Mouse (Mus musculus): Measurements from ENCODE around the gene Retnlg. TPM values are rescaled to one million over a fixed set of nuclear protein-coding genes. Genes with fewer than 3 reads are reported as not detected.
"Not testable (repeated sequence)": the region's sequence is repeated elsewhere in the genome, so short reads cannot be mapped to it uniquely, and the experiment has no call there.

Gene Retnlg
- 0.92 and 1.8 TPM in 2 replicates for polyA plus RNA-seq (2015; fragmentation: Nextera tagmentation; extraction: Ambion mirVana)

DNA sequence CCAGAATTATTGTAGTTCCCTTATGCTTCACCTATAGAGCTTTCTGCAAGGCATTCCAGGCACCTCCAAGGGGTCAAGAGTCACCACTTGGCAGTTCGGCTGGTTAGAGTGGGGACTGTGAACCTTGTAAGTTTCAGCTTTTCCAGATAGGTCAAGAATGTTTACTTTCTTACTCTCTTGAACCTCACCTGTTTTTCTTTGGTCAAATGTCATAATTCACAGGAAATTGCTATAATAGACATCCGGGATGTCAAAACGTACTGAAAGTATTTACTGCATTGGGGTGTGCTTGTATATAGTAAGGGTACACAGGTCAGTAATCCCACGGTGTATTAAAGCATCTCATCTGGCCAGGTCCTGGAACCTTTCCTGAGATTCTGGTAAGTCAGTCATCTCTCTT is at the start of gene Retnlg:
Gene Retnlg (plus strand): TSS at position 301 of the 400 bp plus-strand sequence.
- H3K27me3 ChIP-seq, result no peaks in the 10 kb centered on the region
- H3K4me2 ChIP-seq (replicated peaks), result no peak within 1 kb of the TSS
- WGBS, result 73% methylated on average over 4 of the region's 4 CpGs
- ATAC-seq (ENCODE audit: insufficient number of reproducible peaks, low FRiP score, low TSS enrichment, low read depth), result no peak
- H3K36me3 ChIP-seq, result no peaks in the 10 kb centered on the region
- H3K4me3 ChIP-seq (replicated peaks), result no peak within 1 kb of the TSS
- no peak within 1 kb of the TSS for H3K9ac ChIP-seq
- no peak within 1 kb of the TSS for H3K27ac ChIP-seq (replicated peaks)
- no peaks in the 10 kb centered on the region for H3K4me1 ChIP-seq
- H3K9me3 ChIP-seq (replicated peaks), result no peaks in the 10 kb centered on the region

DNA sequence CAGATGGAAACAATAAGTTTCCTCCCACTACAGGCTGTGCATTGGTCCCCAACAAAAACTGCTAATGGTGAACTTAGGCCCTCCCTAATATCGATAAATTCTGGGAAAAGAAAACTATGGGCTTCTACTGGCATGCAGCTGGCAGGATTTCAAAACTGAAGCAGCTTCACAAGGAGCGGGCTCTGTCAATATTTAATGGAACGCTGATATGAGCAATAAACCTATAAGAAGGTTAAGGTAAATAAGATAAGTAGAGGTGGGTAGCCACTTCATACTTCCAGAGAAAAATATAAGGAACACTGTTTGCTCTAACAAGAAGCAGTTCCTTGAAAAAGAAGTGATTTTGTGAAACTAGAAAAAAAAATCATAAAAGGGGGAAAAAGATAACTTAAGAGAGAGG is 45.9 kb upstream of the Retnlg start:
- no peaks in the 10 kb centered on the region for H3K36me3 ChIP-seq
- no peaks in the 10 kb centered on the region for H3K9me3 ChIP-seq (replicated peaks)
- H3K4me2 ChIP-seq (replicated peaks), result no peak overlapping the region
- 83% methylated on average over 3 of the region's 3 CpGs for WGBS
- H3K9ac ChIP-seq, result no peak overlapping the region
- no peak overlapping the region for H3K4me3 ChIP-seq (replicated peaks)
- no peak overlapping the region for H3K27ac ChIP-seq (replicated peaks)
- no peaks in the 10 kb centered on the region for H3K27me3 ChIP-seq
- no peaks in the 10 kb centered on the region for H3K4me1 ChIP-seq
- no peak for ATAC-seq (ENCODE audit: insufficient number of reproducible peaks, low FRiP score, low TSS enrichment, low read depth)

DNA sequence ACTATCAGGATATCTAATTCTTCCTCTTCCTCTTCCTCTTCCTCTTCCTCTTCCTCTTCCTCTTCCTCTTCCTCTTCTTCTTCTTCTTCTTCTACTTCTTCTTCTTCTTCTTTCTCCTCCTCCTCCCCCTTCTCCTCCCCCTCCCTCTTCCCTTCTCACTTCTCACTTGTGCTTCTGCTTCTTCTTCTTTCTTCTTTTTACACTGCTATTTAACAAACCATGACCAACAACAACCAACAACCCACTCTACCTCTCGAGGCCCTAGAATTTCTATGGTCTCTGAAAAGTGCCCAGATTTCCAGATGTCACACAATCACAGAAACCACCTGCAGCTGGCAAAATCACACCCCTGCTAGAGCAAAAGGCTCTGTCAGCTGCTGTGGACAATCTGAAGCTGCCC is 44.8 kb upstream of the Retnlg start:
- no peak for ATAC-seq (ENCODE audit: insufficient number of reproducible peaks, low FRiP score, low TSS enrichment, low read depth)
- H3K27me3 ChIP-seq, result no peaks in the 10 kb centered on the region

DNA sequence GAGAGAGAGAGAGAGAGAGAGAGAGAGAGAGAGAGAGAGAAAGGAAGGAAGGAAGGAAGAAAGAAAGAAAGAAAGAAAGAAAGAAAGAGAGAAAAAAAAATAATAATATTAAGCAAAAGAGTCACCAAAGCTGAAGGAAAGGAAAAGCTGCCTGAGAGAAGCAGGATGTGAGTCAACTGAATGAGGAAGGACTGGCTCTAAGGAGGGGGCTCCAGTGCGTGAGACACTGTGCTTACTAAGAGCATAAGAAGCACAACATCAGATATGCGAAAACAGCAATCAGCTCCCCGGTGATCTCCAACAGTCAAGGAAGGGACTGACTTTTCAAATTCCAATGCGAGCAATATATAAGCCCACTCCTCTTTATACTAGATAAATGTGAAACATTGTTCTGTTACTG is 43.4 kb upstream of the Retnlg start:
- no peak for ATAC-seq (ENCODE audit: insufficient number of reproducible peaks, low FRiP score, low TSS enrichment, low read depth)
- H3K27me3 ChIP-seq, result no peaks in the 10 kb centered on the region
- no peaks in the 10 kb centered on the region for H3K9me3 ChIP-seq (replicated peaks)
- no peaks in the 10 kb centered on the region for H3K4me1 ChIP-seq
- no peak overlapping the region for H3K4me3 ChIP-seq (replicated peaks)
- H3K9ac ChIP-seq, result no peak overlapping the region
- 79% methylated on average over 4 of the region's 4 CpGs for WGBS
- H3K27ac ChIP-seq (replicated peaks), result no peak overlapping the region
- H3K36me3 ChIP-seq, result no peaks in the 10 kb centered on the region
- H3K4me2 ChIP-seq (replicated peaks), result no peak overlapping the region

More for the DNA sequence above, 44.8 kb upstream of the Retnlg start:
- H3K9ac ChIP-seq, result no peak overlapping the region
- no peak overlapping the region for H3K4me3 ChIP-seq (replicated peaks)
- no peaks in the 10 kb centered on the region for H3K36me3 ChIP-seq
- WGBS, result 47% methylated on average over 1 of the region's 1 CpGs
- H3K27ac ChIP-seq (replicated peaks), result no peak overlapping the region
- no peaks in the 10 kb centered on the region for H3K9me3 ChIP-seq (replicated peaks)
- no peaks in the 10 kb centered on the region for H3K4me1 ChIP-seq
- H3K4me2 ChIP-seq (replicated peaks), result no peak overlapping the region

DNA sequence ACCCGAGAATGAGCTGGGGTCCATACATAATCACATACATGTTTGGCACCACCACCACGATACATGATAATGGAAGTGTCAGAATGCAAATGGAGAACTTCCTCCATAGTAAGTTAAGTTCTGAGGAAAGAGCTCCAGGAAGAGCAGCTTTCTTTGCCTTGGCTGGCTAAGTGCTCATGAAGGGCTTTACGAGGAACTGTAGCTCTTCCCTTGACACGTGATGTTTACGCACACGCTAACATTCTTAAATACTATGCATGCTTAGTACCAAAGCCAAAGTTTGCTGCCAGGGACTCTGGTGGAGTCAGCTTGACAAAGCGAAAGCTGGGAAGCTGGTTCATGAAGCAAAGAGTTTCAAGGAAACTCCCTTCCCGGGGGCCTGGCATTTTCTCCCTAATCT is 40.4 kb upstream of the Retnlg start:
- Histone ChIP-seq H3K4me2 (replicated peaks) (no peak overlapping the region), H3K27me3 (no peaks in the 10 kb centered on the region), H3K27ac (replicated peaks) (no peak overlapping the region), H3K4me3 (replicated peaks) (no peak overlapping the region), H3K9ac (no peak overlapping the region), H3K36me3 (no peaks in the 10 kb centered on the region), H3K4me1 (no peaks in the 10 kb centered on the region), H3K9me3 (replicated peaks) (no peaks in the 10 kb centered on the region)
- ATAC-seq (ENCODE audit: insufficient number of reproducible peaks, low FRiP score, low TSS enrichment, low read depth), result no peak
- WGBS, result 79% methylated on average over 8 of the region's 8 CpGs

DNA sequence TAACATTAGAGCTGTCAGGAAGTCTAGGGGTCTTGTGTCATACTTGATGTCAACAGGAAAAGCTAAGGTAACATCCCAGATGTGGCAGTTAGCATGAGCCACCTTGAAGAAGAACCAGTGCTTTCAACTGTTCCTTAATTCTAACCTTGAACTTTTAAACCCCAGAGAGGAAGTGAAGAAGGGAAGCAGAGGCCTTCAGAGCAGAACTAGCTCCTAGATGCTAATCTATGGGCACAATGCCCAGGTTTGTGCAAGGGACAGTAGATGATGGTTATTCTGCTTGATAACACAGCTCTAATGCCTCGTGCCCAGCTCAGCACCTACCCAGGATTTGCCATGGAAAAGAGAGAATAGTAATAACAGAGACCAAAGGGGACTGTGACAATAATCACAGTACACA is 38.8 kb upstream of the Retnlg start:
- H3K9me3 ChIP-seq (replicated peaks); H3K27me3 ChIP-seq; H3K36me3 ChIP-seq; H3K27ac ChIP-seq (replicated peaks); H3K4me1 ChIP-seq; H3K9ac ChIP-seq; H3K4me3 ChIP-seq (replicated peaks); ATAC-seq (ENCODE audit: insufficient number of reproducible peaks, low FRiP score, low TSS enrichment, low read depth); H3K4me2 ChIP-seq (replicated peaks): not testable (repeated sequence)
- 65% methylated on average over 1 of the region's 1 CpGs for WGBS

DNA sequence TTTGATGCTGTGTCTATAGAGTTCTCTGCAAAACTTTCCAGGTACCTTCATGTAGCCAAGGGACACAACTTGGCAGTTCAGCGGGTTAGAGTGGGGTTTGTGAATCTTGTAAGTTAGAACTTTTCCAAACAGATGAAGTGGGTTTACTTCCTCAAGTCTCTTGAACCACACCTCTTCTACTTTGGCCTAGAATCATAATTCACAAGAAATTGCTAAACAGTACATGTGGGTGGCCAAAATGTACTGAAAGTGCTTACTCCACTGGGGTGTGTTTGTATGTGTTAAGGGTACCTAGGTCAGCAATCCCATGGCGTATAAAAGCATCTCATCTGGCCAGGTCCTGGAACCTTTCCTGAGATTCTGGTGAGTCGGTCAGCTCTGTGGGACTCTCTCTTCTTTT is 30.2 kb upstream of the Retnlg start, which contains the start of gene Retnla:
Gene Retnla (plus strand): TSS at position 286 of the 400 bp plus-strand sequence.
- H3K4me1 ChIP-seq, result no peaks in the 10 kb centered on the region
- no peak for ATAC-seq (ENCODE audit: insufficient number of reproducible peaks, low FRiP score, low TSS enrichment, low read depth)
- 75% methylated on average over 3 of the region's 3 CpGs for WGBS

DNA sequence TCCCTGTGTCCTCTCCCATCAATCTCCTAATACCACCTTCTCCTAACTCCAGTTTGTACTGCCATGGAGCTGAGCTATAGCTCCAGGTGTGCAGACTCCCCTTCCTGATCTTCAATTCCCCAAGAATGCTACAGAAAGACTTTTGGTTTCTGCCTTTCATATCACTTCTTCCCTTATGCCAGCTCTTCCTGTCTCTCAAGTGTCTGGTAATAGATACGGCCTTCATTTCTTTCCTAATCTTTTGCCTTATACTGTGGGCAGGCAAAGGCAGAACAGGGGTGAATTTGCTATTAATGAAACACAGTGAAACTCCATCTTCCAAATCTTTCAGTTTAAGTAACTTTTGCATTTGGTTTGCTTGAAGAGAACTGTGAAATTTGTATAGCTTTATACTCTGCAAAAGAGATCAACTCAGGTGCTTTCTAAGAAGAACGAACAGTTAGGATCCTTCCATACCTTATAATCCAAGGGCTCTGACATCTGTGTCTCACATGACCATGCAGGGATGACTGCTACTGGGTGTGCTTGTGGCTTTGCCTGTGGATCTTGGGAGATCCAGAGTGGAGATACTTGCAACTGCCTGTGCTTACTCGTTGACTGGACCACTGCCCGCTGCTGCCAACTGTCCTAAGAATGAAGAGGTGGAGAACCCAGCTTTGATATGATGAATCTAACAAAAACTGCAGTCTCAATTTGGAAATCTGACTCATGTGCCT is 28.6 kb upstream of the Retnlg start:
- no peaks in the 10 kb centered on the region for H3K36me3 ChIP-seq
- H3K9me3 ChIP-seq (replicated peaks), result no peaks in the 10 kb centered on the region
- no peak overlapping the region for H3K4me3 ChIP-seq (replicated peaks)
- H3K9ac ChIP-seq, result no peak overlapping the region
- H3K27ac ChIP-seq (replicated peaks), result no peak overlapping the region
- ATAC-seq (ENCODE audit: insufficient number of reproducible peaks, low FRiP score, low TSS enrichment, low read depth), result no peak
- no peak overlapping the region for H3K4me2 ChIP-seq (replicated peaks)
- 84% methylated on average over 4 of the region's 4 CpGs for WGBS
- H3K27me3 ChIP-seq, result no peaks in the 10 kb centered on the region
- H3K4me1 ChIP-seq, result no peaks in the 10 kb centered on the region

More for the DNA sequence above, 30.2 kb upstream of the Retnlg start, which contains the start of gene Retnla:
- H3K27me3 ChIP-seq, result no peaks in the 10 kb centered on the region
- H3K36me3 ChIP-seq, result no peaks in the 10 kb centered on the region
- no peak within 1 kb of the TSS for H3K27ac ChIP-seq (replicated peaks)
- no peaks in the 10 kb centered on the region for H3K9me3 ChIP-seq (replicated peaks)
- no peak within 1 kb of the TSS for H3K4me3 ChIP-seq (replicated peaks)
- H3K4me2 ChIP-seq (replicated peaks), result no peak within 1 kb of the TSS
- no peak within 1 kb of the TSS for H3K9ac ChIP-seq

DNA sequence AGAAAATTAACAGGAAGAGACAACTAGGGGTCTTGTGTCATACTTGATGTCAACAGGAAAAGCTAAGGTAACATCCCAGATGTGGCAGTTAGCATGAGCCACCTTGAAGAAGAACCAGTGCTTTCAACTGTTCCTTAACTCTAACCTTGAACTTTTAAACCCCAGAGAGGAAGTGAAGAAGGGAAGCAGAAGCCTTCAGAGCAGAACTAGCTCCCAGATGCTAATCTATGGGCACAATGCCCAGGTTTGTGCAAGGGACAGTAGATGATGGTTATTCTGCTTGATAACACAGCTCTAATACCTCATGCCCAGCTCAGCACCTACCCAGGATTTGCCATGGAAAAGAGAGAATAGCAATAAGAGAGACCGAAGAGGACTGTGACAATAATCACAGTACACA is 7.4 kb upstream of the Retnlg start:
- H3K4me2 ChIP-seq (replicated peaks); ATAC-seq (ENCODE audit: insufficient number of reproducible peaks, low FRiP score, low TSS enrichment, low read depth); H3K4me1 ChIP-seq; H3K27me3 ChIP-seq; H3K4me3 ChIP-seq (replicated peaks); H3K27ac ChIP-seq (replicated peaks); H3K36me3 ChIP-seq; H3K9me3 ChIP-seq (replicated peaks); H3K9ac ChIP-seq: not testable (repeated sequence)
- 94% methylated on average over 1 of the region's 1 CpGs for WGBS

DNA sequence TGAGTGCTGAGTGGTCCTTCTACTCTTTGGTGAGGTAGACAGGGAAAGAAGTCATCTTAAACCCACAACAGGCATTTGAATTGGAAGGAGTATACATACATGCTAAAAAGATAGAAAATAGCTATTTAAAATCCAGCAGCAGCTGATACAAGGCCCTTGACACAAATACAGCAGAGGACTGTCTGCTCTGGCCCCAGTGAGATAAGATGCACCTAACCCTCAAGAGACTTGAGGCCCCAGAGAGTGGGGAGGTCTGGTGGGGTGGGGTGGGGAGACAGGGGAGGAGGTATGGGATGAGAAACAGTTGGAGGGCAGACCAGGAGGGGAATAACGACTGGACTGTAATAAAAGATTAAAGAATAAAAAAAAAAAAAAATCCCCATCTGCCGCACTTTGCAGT is 4.7 kb upstream of the Retnlg start:
- H3K4me2 ChIP-seq (replicated peaks), result no peak overlapping the region
- no peaks in the 10 kb centered on the region for H3K9me3 ChIP-seq (replicated peaks)
- H3K4me1 ChIP-seq, result no peaks in the 10 kb centered on the region
- no peak for ATAC-seq (ENCODE audit: insufficient number of reproducible peaks, low FRiP score, low TSS enrichment, low read depth)
- no peak overlapping the region for H3K27ac ChIP-seq (replicated peaks)
- no peak overlapping the region for H3K9ac ChIP-seq
- no peaks in the 10 kb centered on the region for H3K36me3 ChIP-seq
- H3K27me3 ChIP-seq, result no peaks in the 10 kb centered on the region
- no peak overlapping the region for H3K4me3 ChIP-seq (replicated peaks)
- 72% methylated on average over 2 of the region's 2 CpGs for WGBS

DNA sequence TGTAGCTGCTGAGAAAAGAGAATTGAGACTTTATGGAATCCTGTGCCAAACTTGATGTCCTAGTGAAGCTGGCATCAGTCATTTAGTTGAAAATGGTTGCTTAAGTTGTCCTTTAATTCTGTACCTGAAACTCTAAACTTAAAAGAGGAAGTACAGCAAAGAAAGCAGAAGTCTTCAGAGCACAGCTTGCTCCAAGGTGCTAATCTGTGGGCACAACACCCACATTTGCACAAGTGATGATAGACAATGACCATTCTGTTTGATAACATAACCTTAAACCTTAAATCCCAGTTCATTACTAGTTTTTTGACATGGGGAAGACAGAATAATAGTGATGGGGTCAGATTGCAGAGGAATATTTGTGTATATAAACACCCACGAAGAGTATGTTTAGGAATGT is 3.8 kb upstream of the Retnlg start:
- H3K4me1 ChIP-seq, result no peaks in the 10 kb centered on the region
- no peak overlapping the region for H3K27ac ChIP-seq (replicated peaks)
- H3K9ac ChIP-seq, result no peak overlapping the region
- H3K4me2 ChIP-seq (replicated peaks), result no peak overlapping the region
- H3K4me3 ChIP-seq (replicated peaks), result no peak overlapping the region
- H3K9me3 ChIP-seq (replicated peaks), result no peaks in the 10 kb centered on the region
- H3K27me3 ChIP-seq, result no peaks in the 10 kb centered on the region
- no peak for ATAC-seq (ENCODE audit: insufficient number of reproducible peaks, low FRiP score, low TSS enrichment, low read depth)
- H3K36me3 ChIP-seq, result no peaks in the 10 kb centered on the region
- 73% methylated on average over 1 of the region's 1 CpGs for WGBS

DNA sequence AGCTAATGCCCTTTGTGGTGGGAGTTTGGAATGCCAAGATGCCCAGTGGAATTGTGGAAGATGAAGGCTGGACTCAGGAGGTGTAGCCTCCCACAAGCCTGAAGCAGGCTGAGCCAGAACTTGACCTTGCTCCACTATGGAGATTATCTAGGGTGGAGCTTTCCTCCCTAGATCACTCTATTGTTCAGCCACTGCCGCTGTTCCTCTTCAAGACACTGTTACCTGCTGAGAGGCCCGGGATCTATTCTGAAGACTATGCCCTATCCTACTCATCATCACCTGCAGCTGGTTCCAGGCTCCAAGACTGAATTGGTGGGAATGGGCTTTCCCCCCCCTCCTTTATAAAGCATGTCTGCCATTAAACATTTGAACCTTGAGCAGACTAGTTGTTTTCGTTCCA is 2.8 kb upstream of the Retnlg start:
- H3K27ac ChIP-seq (replicated peaks), result no peak overlapping the region
- H3K27me3 ChIP-seq, result no peaks in the 10 kb centered on the region
- no peak overlapping the region for H3K4me2 ChIP-seq (replicated peaks)
- H3K4me3 ChIP-seq (replicated peaks), result no peak overlapping the region
- 82% methylated on average over 3 of the region's 3 CpGs for WGBS
- ATAC-seq (ENCODE audit: insufficient number of reproducible peaks, low FRiP score, low TSS enrichment, low read depth), result no peak
- no peaks in the 10 kb centered on the region for H3K9me3 ChIP-seq (replicated peaks)
- no peak overlapping the region for H3K9ac ChIP-seq
- no peaks in the 10 kb centered on the region for H3K36me3 ChIP-seq
- no peaks in the 10 kb centered on the region for H3K4me1 ChIP-seq
